Mouse (Mus musculus) liver, adult 2 months (tissue): Measurements from ENCODE around the gene Xylt1.

Source experiments
- CTCF ChIP-seq: fragments of 200-500 bp; IDR thresholded peaks from 2 replicates; pipeline ENCODE4 v1.5.1; 2011; ENCODE audit warnings: low read depth, low read length, control low read depth
- POLR2A ChIP-seq: fragments of 200-500 bp; IDR thresholded peaks from 2 replicates; pipeline ENCODE4 v1.6.1; 2011; ENCODE audit warnings: low read length, control low read depth; ENCODE audit not compliant: insufficient read depth; ENCODE audit errors: extremely low read depth

GRCm38 (mm10) chr7:117555735-117556134 is 175.0 kb downstream of the Xylt1 start:
- TF ChIP-seq CTCF, result no peak
- TF ChIP-seq POLR2A, result no peak
